Mouse (Mus musculus) E14TG2a.4 (cell line): ENCODE data around the gene Grm1.
A peak's percentile ranks its signal among the peaks of the same experiment; 100 is the strongest.

Experiments
- H3K27me3 ChIP-seq: 2 replicates; pipeline ENCODE4 v1.6.1; 2014; ENCODE audit warnings: low read length, control low read depth; ENCODE audit not compliant: insufficient read depth
- H3K36me3 ChIP-seq: 2 replicates; pipeline ENCODE4 v1.6.1; 2014; ENCODE audit warnings: low read length, control low read depth; ENCODE audit not compliant: insufficient read depth
- H3K4me1 ChIP-seq: replicated peaks from 2 replicates; pipeline ENCODE4 v1.6.1; 2014; ENCODE audit warnings: low read depth, low read length, control low read depth
- H3K4me3 ChIP-seq: replicated peaks from 2 replicates; pipeline ENCODE4 v1.5.1; 2014; ENCODE audit warnings: mild to moderate bottlenecking, low read length
- H3K9me3 ChIP-seq: 2 replicates; pipeline ENCODE4 v1.6.1; 2014; ENCODE audit warnings: low read length, control low read depth
- CTCF ChIP-seq: conservative IDR thresholded peaks from 2 replicates; pipeline ENCODE4 v1.5.1; 2014; ENCODE audit warnings: low read length
- NANOG ChIP-seq: IDR thresholded peaks from 2 replicates; pipeline ENCODE4 v1.6.1; 2014; ENCODE audit warnings: borderline replicate concordance, low read length, mixed read lengths
- POU5F1 ChIP-seq: IDR thresholded peaks from 2 replicates; pipeline ENCODE4 v1.6.1; 2014; ENCODE audit warnings: low read length, borderline replicate concordance

Gene Grm1

GRCm38 (mm10) chr10:11013653-11014052, 68.5 kb downstream of the Grm1 start:
- no peaks in the 10 kb centered on the region for H3K4me1 ChIP-seq
- H3K9me3 ChIP-seq: no peaks in the 10 kb centered on the region
- TF ChIP-seq NANOG (no peak), CTCF (no peak), POU5F1 (no peak)
- no peaks in the 10 kb centered on the region for H3K36me3 ChIP-seq
- H3K27me3 ChIP-seq: no peaks in the 10 kb centered on the region
- no peak overlapping the region for H3K4me3 ChIP-seq

- TF ChIP-seq NANOG (peak; percentile 55; the same call in 1 of the 2 replicates), POU5F1 (no peak)
- H3K9me3 ChIP-seq: no peaks in the 10 kb centered on the region
- no peaks in the 10 kb centered on the region for H3K36me3 ChIP-seq
- no peaks in the 10 kb centered on the region for H3K27me3 ChIP-seq
- H3K4me3 ChIP-seq: no peak overlapping the region
- H3K4me1 ChIP-seq: peaks cover 30% of the 10 kb centered on the region
These were observed 85.4 kb downstream of the Grm1 start for GRCm38 (mm10) chr10:10996766-10997165.

GRCm38 (mm10) chr10:10991708-10992107, 90.4 kb downstream of the Grm1 start:
- H3K9me3 ChIP-seq: peaks cover 9% of the 10 kb centered on the region; the same call in 1 of the 2 replicates
- peaks cover 7% of the 10 kb centered on the region for H3K4me1 ChIP-seq

GRCm38 (mm10) chr10:10971311-10971710, 110.8 kb downstream of the Grm1 start:
- H3K27me3 ChIP-seq: no peaks in the 10 kb centered on the region

More at GRCm38 (mm10) chr10:10991708-10992107, 90.4 kb downstream of the Grm1 start:
- H3K36me3 ChIP-seq: no peaks in the 10 kb centered on the region
- TF ChIP-seq NANOG (peak; percentile 99), POU5F1 (no peak)
- H3K4me3 ChIP-seq: no peak overlapping the region
- H3K27me3 ChIP-seq: no peaks in the 10 kb centered on the region

GRCm38 (mm10) chr10:10964490-10965150, 117.5 kb downstream of the Grm1 start:
- no peak overlapping the region for H3K4me3 ChIP-seq
- TF ChIP-seq POU5F1: no peak

More at GRCm38 (mm10) chr10:10971311-10971710, 110.8 kb downstream of the Grm1 start:
- Histone ChIP-seq H3K36me3 (no peaks in the 10 kb centered on the region), H3K4me1 (no peaks in the 10 kb centered on the region), H3K4me3 (no peak overlapping the region), H3K9me3 (no peaks in the 10 kb centered on the region)
- TF ChIP-seq NANOG (no peak), CTCF (no peak), POU5F1 (no peak)

GRCm38 (mm10) chr10:10950557-10950956, 131.6 kb downstream of the Grm1 start:
- no peaks in the 10 kb centered on the region for H3K27me3 ChIP-seq
- no peaks in the 10 kb centered on the region for H3K4me1 ChIP-seq
- no peaks in the 10 kb centered on the region for H3K9me3 ChIP-seq
- H3K4me3 ChIP-seq: no peak overlapping the region
- no peaks in the 10 kb centered on the region for H3K36me3 ChIP-seq
- TF ChIP-seq NANOG (no peak), CTCF (no peak), POU5F1 (no peak)

More at GRCm38 (mm10) chr10:10964490-10965150, 117.5 kb downstream of the Grm1 start:
- H3K36me3 ChIP-seq: no peaks in the 10 kb centered on the region
- no peaks in the 10 kb centered on the region for H3K9me3 ChIP-seq
- H3K27me3 ChIP-seq: no peaks in the 10 kb centered on the region
- H3K4me1 ChIP-seq: no peaks in the 10 kb centered on the region

- no peaks in the 10 kb centered on the region for H3K4me1 ChIP-seq
These were observed 133.0 kb downstream of the Grm1 start for GRCm38 (mm10) chr10:10949172-10949571.

GRCm38 (mm10) chr10:10947531-10947930, 134.6 kb downstream of the Grm1 start:
- Histone ChIP-seq H3K4me1 (no peaks in the 10 kb centered on the region), H3K36me3 (no peaks in the 10 kb centered on the region)

More at GRCm38 (mm10) chr10:10949172-10949571, 133.0 kb downstream of the Grm1 start:
- no peaks in the 10 kb centered on the region for H3K27me3 ChIP-seq
- no peak overlapping the region for H3K4me3 ChIP-seq
- 0 out of 2 replicates have a peak, but pooled peaks cover 4% of the 10 kb centered on the region for H3K9me3 ChIP-seq
- H3K36me3 ChIP-seq: no peaks in the 10 kb centered on the region
- TF ChIP-seq POU5F1 (no peak), CTCF (no peak), NANOG (no peak)

GRCm38 (mm10) chr10:10944003-10944402, 138.2 kb downstream of the Grm1 start:
- Histone ChIP-seq H3K4me3 (no peak overlapping the region), H3K9me3 (0 out of 2 replicates have a peak, but pooled peaks cover 4% of the 10 kb centered on the region), H3K36me3 (no peaks in the 10 kb centered on the region), H3K4me1 (no peaks in the 10 kb centered on the region), H3K27me3 (no peaks in the 10 kb centered on the region)
- TF ChIP-seq CTCF: no peak
- no peak for TF ChIP-seq POU5F1
- TF ChIP-seq NANOG: no peak

More at GRCm38 (mm10) chr10:10947531-10947930, 134.6 kb downstream of the Grm1 start:
- no peak overlapping the region for H3K4me3 ChIP-seq
- H3K9me3 ChIP-seq: 0 out of 2 replicates have a peak, but pooled peaks cover 4% of the 10 kb centered on the region
- no peak for TF ChIP-seq CTCF
- no peak for TF ChIP-seq POU5F1
- TF ChIP-seq NANOG: no peak
- H3K27me3 ChIP-seq: no peaks in the 10 kb centered on the region
